Mouse (Mus musculus) intestine, embryonic 16.5 days (tissue): ENCODE measurements around the gene Ubl4b. TPM values are rescaled to one million over a fixed set of nuclear protein-coding genes. Genes with fewer than 3 reads are reported as not detected.

Experiments used
- ATAC-seq: fragments of 200-750 bp; cut with Nextera tagmentation; 2 replicates; pipeline ENCODE4 v1.8.0; 2017; ENCODE audit warnings: moderate TSS enrichment, moderate library complexity
- H3K27ac ChIP-seq: fragments of 300-500 bp; sonication (generic); 2 replicates; pipeline ENCODE4 v1.5.1; 2014; ENCODE audit warnings: mild to moderate bottlenecking, low read length
- H3K27me3 ChIP-seq: fragments of 300-500 bp; sonication (generic); replicated peaks from 2 replicates; pipeline ENCODE4 v1.6.1; 2014; ENCODE audit warnings: low read length, control low read depth, mixed read lengths; ENCODE audit not compliant: control insufficient read depth, insufficient read depth
- H3K36me3 ChIP-seq: fragments of 300-500 bp; sonication (generic); 2 replicates; pipeline ENCODE4 v1.6.1; 2014; ENCODE audit warnings: low read length, control low read depth; ENCODE audit not compliant: control insufficient read depth, insufficient read depth
- H3K4me1 ChIP-seq: fragments of 300-500 bp; sonication (generic); 2 replicates; pipeline ENCODE4 v1.6.1; 2014; ENCODE audit warnings: low read length, control low read depth, mixed read lengths; ENCODE audit not compliant: control insufficient read depth, insufficient read depth
- H3K4me2 ChIP-seq: fragments of 300-500 bp; sonication (generic); 2 replicates; pipeline ENCODE4 v1.6.1; 2014; ENCODE audit warnings: low read depth, low read length, control low read depth
- H3K4me3 ChIP-seq: fragments of 300-500 bp; sonication (generic); 2 replicates; pipeline ENCODE4 v1.5.1; 2014; ENCODE audit warnings: mild to moderate bottlenecking, low read length
- H3K9ac ChIP-seq: fragments of 300-500 bp; sonication (generic); 2 replicates; pipeline ENCODE4 v1.6.1; 2014; ENCODE audit warnings: low read depth, low read length
- H3K9me3 ChIP-seq: fragments of 300-500 bp; sonication (generic); 2 replicates; pipeline ENCODE4 v1.6.1; 2016; ENCODE audit warnings: low read length, control low read depth; ENCODE audit not compliant: control insufficient read depth
- WGBS: fragments of 180-500 bp; shearing (Covaris S2); extraction: QIAGEN DNeasy Blood & Tissue Kit; methylation state at CpG from one replicate; pipeline ENCODE4 v1.1.7; 2014; 5-methylcytosine and 5-hydroxymethylcytosine counted together
- polyA plus RNA-seq: library from polyadenylated mRNA; unstranded; fragments of >200 nt; fragmentation: Nextera tagmentation; extraction: Ambion mirVana; gene quantifications from 2 replicates; pipeline ENCODE4 v1.2.1, GENCODE M21; 2015

Ubl4b gene
- polyA plus RNA-seq, 1 experiment from 2014 or later, result not detected

- Histone ChIP-seq H3K27me3 (peaks cover 4% of the 10 kb centered on the region; the same call in 1 of the 2 replicates), H3K36me3 (no peaks in the 10 kb centered on the region), H3K9ac (no peak overlapping the region), H3K4me1 (no peaks in the 10 kb centered on the region), H3K4me2 (no peak overlapping the region), H3K27ac (no peak overlapping the region), H3K4me3 (no peak overlapping the region), H3K9me3 (no peaks in the 10 kb centered on the region)
- no peak for ATAC-seq
- 73% methylated on average over 17 of the region's 17 CpGs for WGBS
These were observed 4.3 kb downstream of the Ubl4b start for GRCm38 (mm10) chr3:107550409-107551049.

- 59% methylated on average over 2 of the region's 2 CpGs for WGBS
- ATAC-seq, result no peak
- H3K4me1 ChIP-seq, result no peaks in the 10 kb centered on the region
These were observed 7.9 kb downstream of the Ubl4b start for GRCm38 (mm10) chr3:107546956-107547355.

GRCm38 (mm10) chr3:107545716-107546412 lies 9.0 kb downstream of the Ubl4b start:
- WGBS, result 32% methylated on average over 10 of the region's 10 CpGs
- H3K4me2 ChIP-seq, result no peak overlapping the region
- no peak overlapping the region for H3K9ac ChIP-seq
- H3K4me3 ChIP-seq, result no peak overlapping the region
- H3K27me3 ChIP-seq, result 0 out of 2 replicates have a peak, but pooled peaks cover 4% of the 10 kb centered on the region
- no peaks in the 10 kb centered on the region for H3K36me3 ChIP-seq
- no peak overlapping the region for H3K27ac ChIP-seq
- H3K9me3 ChIP-seq, result no peaks in the 10 kb centered on the region
- H3K4me1 ChIP-seq, result no peaks in the 10 kb centered on the region
- peak; percentile 74 for ATAC-seq

More at GRCm38 (mm10) chr3:107546956-107547355, 7.9 kb downstream of the Ubl4b start:
- Histone ChIP-seq H3K27me3 (0 out of 2 replicates have a peak, but pooled peaks cover 4% of the 10 kb centered on the region), H3K9me3 (no peaks in the 10 kb centered on the region), H3K27ac (no peak overlapping the region), H3K4me2 (no peak overlapping the region), H3K4me3 (no peak overlapping the region), H3K36me3 (no peaks in the 10 kb centered on the region), H3K9ac (no peak overlapping the region)

GRCm38 (mm10) chr3:107545278-107545677 lies 9.6 kb downstream of the Ubl4b start:
- 57% methylated on average over 5 of the region's 5 CpGs for WGBS
- Histone ChIP-seq H3K27ac (no peak overlapping the region), H3K9me3 (no peaks in the 10 kb centered on the region), H3K27me3 (0 out of 2 replicates have a peak, but pooled peaks cover 4% of the 10 kb centered on the region), H3K9ac (no peak overlapping the region), H3K4me2 (no peak overlapping the region), H3K4me3 (no peak overlapping the region), H3K4me1 (no peaks in the 10 kb centered on the region), H3K36me3 (no peaks in the 10 kb centered on the region)
- ATAC-seq, result no peak

- Histone ChIP-seq H3K4me1 (no peaks in the 10 kb centered on the region), H3K9me3 (no peaks in the 10 kb centered on the region), H3K4me2 (no peak overlapping the region), H3K36me3 (no peaks in the 10 kb centered on the region), H3K4me3 (no peak overlapping the region), H3K27me3 (peaks cover 2% of the 10 kb centered on the region; the same call in 1 of the 2 replicates), H3K27ac (no peak overlapping the region), H3K9ac (no peak overlapping the region)
- 62% methylated on average over 8 of the region's 8 CpGs for WGBS
- ATAC-seq, result no peak
These were observed 11.5 kb downstream of the Ubl4b start for GRCm38 (mm10) chr3:107543158-107544080.

- peaks cover 4% of the 10 kb centered on the region for H3K27me3 ChIP-seq
- no peaks in the 10 kb centered on the region for H3K4me1 ChIP-seq
- WGBS, result 52% methylated on average over 4 of the region's 4 CpGs
- no peak overlapping the region for H3K27ac ChIP-seq
- no peak for ATAC-seq
- H3K36me3 ChIP-seq, result no peaks in the 10 kb centered on the region
- H3K9ac ChIP-seq, result no peak overlapping the region
- H3K9me3 ChIP-seq, result no peaks in the 10 kb centered on the region
- no peak overlapping the region for H3K4me3 ChIP-seq
- no peak overlapping the region for H3K4me2 ChIP-seq
These were observed 12.3 kb downstream of the Ubl4b start for GRCm38 (mm10) chr3:107542584-107542983.

- Histone ChIP-seq H3K9ac (peak overlapping the region; percentile 23; the same call in 1 of the 2 replicates), H3K27ac (no peak overlapping the region)
These were observed 17.4 kb downstream of the Ubl4b start for GRCm38 (mm10) chr3:107537504-107537889.

GRCm38 (mm10) chr3:107536810-107537503 lies 17.9 kb downstream of the Ubl4b start:
- peaks cover 16% of the 10 kb centered on the region for H3K27me3 ChIP-seq
- WGBS, result 3% methylated on average over 17 of the region's 17 CpGs
- H3K9me3 ChIP-seq, result no peaks in the 10 kb centered on the region
- no peaks in the 10 kb centered on the region for H3K36me3 ChIP-seq
- H3K4me1 ChIP-seq, result 0 out of 2 replicates have a peak, but pooled peaks cover 2% of the 10 kb centered on the region
- peak overlapping the region; percentile 32 for H3K4me2 ChIP-seq
- ATAC-seq, result peak; percentile 46
- peak overlapping the region; percentile 3; the same call in 1 of the 2 replicates for H3K4me3 ChIP-seq
- H3K27ac ChIP-seq, result 0 out of 2 replicates have a peak overlapping the region, but pooled peaks have one; percentile 27
- peak overlapping the region; percentile 23; the same call in 1 of the 2 replicates for H3K9ac ChIP-seq

More at GRCm38 (mm10) chr3:107537504-107537889, 17.4 kb downstream of the Ubl4b start:
- ATAC-seq, result 0 out of 2 replicates have a peak, but pooled peaks have one; percentile 3
- no peaks in the 10 kb centered on the region for H3K9me3 ChIP-seq
- H3K4me3 ChIP-seq, result peak overlapping the region; percentile 3; the same call in 1 of the 2 replicates
- 0 out of 2 replicates have a peak, but pooled peaks cover 2% of the 10 kb centered on the region for H3K4me1 ChIP-seq
- peak overlapping the region; percentile 32 for H3K4me2 ChIP-seq
- no peaks in the 10 kb centered on the region for H3K36me3 ChIP-seq
- WGBS, result 28% methylated on average over 8 of the region's 8 CpGs
- peaks cover 16% of the 10 kb centered on the region for H3K27me3 ChIP-seq
